Mouse (Mus musculus) E14TG2a.4 (cell line): ENCODE results near the gene Dnajb3.
"Not testable (repeated sequence)": the region's sequence is repeated elsewhere in the genome, so short reads cannot be mapped to it uniquely, and the experiment has no call there.

Experiments
- H3K27me3 ChIP-seq: 2 replicates; pipeline ENCODE4 v1.6.1; 2014; ENCODE audit warnings: low read length, control low read depth; ENCODE audit not compliant: insufficient read depth
- H3K36me3 ChIP-seq: 2 replicates; pipeline ENCODE4 v1.6.1; 2014; ENCODE audit warnings: low read length, control low read depth; ENCODE audit not compliant: insufficient read depth
- H3K4me1 ChIP-seq: replicated peaks from 2 replicates; pipeline ENCODE4 v1.6.1; 2014; ENCODE audit warnings: low read depth, low read length, control low read depth
- H3K4me3 ChIP-seq: replicated peaks from 2 replicates; pipeline ENCODE4 v1.5.1; 2014; ENCODE audit warnings: mild to moderate bottlenecking, low read length
- H3K9me3 ChIP-seq: 2 replicates; pipeline ENCODE4 v1.6.1; 2014; ENCODE audit warnings: low read length, control low read depth
- CTCF ChIP-seq: conservative IDR thresholded peaks from 2 replicates; pipeline ENCODE4 v1.5.1; 2014; ENCODE audit warnings: low read length
- NANOG ChIP-seq: IDR thresholded peaks from 2 replicates; pipeline ENCODE4 v1.6.1; 2014; ENCODE audit warnings: borderline replicate concordance, low read length, mixed read lengths
- POU5F1 ChIP-seq: IDR thresholded peaks from 2 replicates; pipeline ENCODE4 v1.6.1; 2014; ENCODE audit warnings: low read length, borderline replicate concordance

Gene Dnajb3

GRCm38 (mm10) chr1:88199996-88200395 is 5.6 kb downstream of the Dnajb3 start:
- Histone ChIP-seq H3K27me3 (peaks cover 39% of the 10 kb centered on the region), H3K9me3 (0 out of 2 replicates have a peak, but pooled peaks cover 6% of the 10 kb centered on the region)
- no peak for TF ChIP-seq POU5F1
- no peak for TF ChIP-seq NANOG
- no peak for TF ChIP-seq CTCF

GRCm38 (mm10) chr1:88197443-88197842 is 8.1 kb downstream of the Dnajb3 start:
- Histone ChIP-seq H3K27me3 (peaks cover 16% of the 10 kb centered on the region), H3K36me3 (no peaks in the 10 kb centered on the region), H3K4me1 (peaks cover 1% of the 10 kb centered on the region; the same call in 1 of the 2 replicates), H3K4me3 (no peak overlapping the region), H3K9me3 (no peaks in the 10 kb centered on the region)
- TF ChIP-seq NANOG (no peak), CTCF (no peak), POU5F1 (no peak)

More at GRCm38 (mm10) chr1:88199996-88200395, 5.6 kb downstream of the Dnajb3 start:
- Histone ChIP-seq H3K36me3 (no peaks in the 10 kb centered on the region), H3K4me3 (no peak overlapping the region), H3K4me1 (peaks cover 2% of the 10 kb centered on the region)

- TF ChIP-seq CTCF (no peak), NANOG (no peak), POU5F1 (no peak)
- peaks cover 7% of the 10 kb centered on the region; the same call in 1 of the 2 replicates for H3K27me3 ChIP-seq
- no peaks in the 10 kb centered on the region for H3K36me3 ChIP-seq
- no peaks in the 10 kb centered on the region for H3K9me3 ChIP-seq
- H3K4me1 ChIP-seq, result peaks cover 9% of the 10 kb centered on the region; the same call in 1 of the 2 replicates
- no peak overlapping the region for H3K4me3 ChIP-seq
Observed at GRCm38 (mm10) chr1:88195687-88196086, 9.9 kb downstream of the Dnajb3 start.

- peaks cover 9% of the 10 kb centered on the region; the same call in 1 of the 2 replicates for H3K4me1 ChIP-seq
- no peaks in the 10 kb centered on the region for H3K9me3 ChIP-seq
- no peaks in the 10 kb centered on the region for H3K36me3 ChIP-seq
- no peak for TF ChIP-seq POU5F1
- TF ChIP-seq CTCF, result no peak
- TF ChIP-seq NANOG, result no peak
- no peaks in the 10 kb centered on the region for H3K27me3 ChIP-seq
- no peak overlapping the region for H3K4me3 ChIP-seq
Observed at GRCm38 (mm10) chr1:88192136-88192535, 13.4 kb downstream of the Dnajb3 start.

- Histone ChIP-seq H3K9me3 (no peaks in the 10 kb centered on the region), H3K36me3 (no peaks in the 10 kb centered on the region), H3K4me1 (no peaks in the 10 kb centered on the region), H3K27me3 (no peaks in the 10 kb centered on the region), H3K4me3 (no peak overlapping the region)
- TF ChIP-seq POU5F1 (no peak), CTCF (no peak), NANOG (no peak)
Observed at GRCm38 (mm10) chr1:88186325-88186935, 19.2 kb downstream of the Dnajb3 start.

- no peak for TF ChIP-seq CTCF
- no peak for TF ChIP-seq NANOG
- TF ChIP-seq POU5F1, result no peak
- H3K36me3 ChIP-seq, result no peaks in the 10 kb centered on the region
- H3K9me3 ChIP-seq, result peaks cover 38% of the 10 kb centered on the region
- no peaks in the 10 kb centered on the region for H3K4me1 ChIP-seq
- H3K4me3 ChIP-seq, result no peak overlapping the region
- no peaks in the 10 kb centered on the region for H3K27me3 ChIP-seq
Observed at GRCm38 (mm10) chr1:88179657-88180056, 25.9 kb downstream of the Dnajb3 start.

- peaks cover 43% of the 10 kb centered on the region for H3K9me3 ChIP-seq
- H3K36me3 ChIP-seq, H3K4me3 ChIP-seq, H3K4me1 ChIP-seq, H3K27me3 ChIP-seq: not testable (repeated sequence)
Observed at GRCm38 (mm10) chr1:88172190-88172589, 33.4 kb downstream of the Dnajb3 start.

GRCm38 (mm10) chr1:88165711-88166110 is 39.9 kb downstream of the Dnajb3 start, which contains the start of gene Ugt1a5:
Ugt1a5 (plus strand) TSS chr1:88166012.
- TF ChIP-seq POU5F1 (no peak), NANOG (no peak), CTCF (no peak)
- peaks cover 4% of the 10 kb centered on the region; the same call in 1 of the 2 replicates for H3K4me1 ChIP-seq
- peaks cover 10% of the 10 kb centered on the region for H3K9me3 ChIP-seq
- no peak within 1 kb of the TSS for H3K4me3 ChIP-seq
- no peaks in the 10 kb centered on the region for H3K27me3 ChIP-seq
- no peaks in the 10 kb centered on the region for H3K36me3 ChIP-seq

GRCm38 (mm10) chr1:88158430-88158829 is 47.2 kb downstream of the Dnajb3 start:
- no peaks in the 10 kb centered on the region for H3K36me3 ChIP-seq
- H3K4me1 ChIP-seq, result no peaks in the 10 kb centered on the region
- H3K4me3 ChIP-seq, result no peak overlapping the region
- TF ChIP-seq POU5F1, result no peak
- TF ChIP-seq NANOG, result no peak
- no peak for TF ChIP-seq CTCF
- no peaks in the 10 kb centered on the region; the same call in 1 of the 2 replicates for H3K9me3 ChIP-seq
- H3K27me3 ChIP-seq, result no peaks in the 10 kb centered on the region
